Mouse (Mus musculus) hindbrain, embryonic 12.5 days (tissue): Measurements from ENCODE around the gene Arcn1. TPM values are rescaled to one million over a fixed set of nuclear protein-coding genes. Genes with fewer than 3 reads are reported as not detected.

Experiments
- ATAC-seq: fragments of 200-750 bp; cut with Nextera tagmentation; 2 replicates; pipeline ENCODE4 v1.8.0; 2017; ENCODE audit warnings: moderate TSS enrichment; ENCODE audit not compliant: low FRiP score
- H3K27ac ChIP-seq: fragments of 300-500 bp; sonication (generic); 2 replicates; pipeline ENCODE4 v1.5.1; 2016; ENCODE audit warnings: mild to moderate bottlenecking
- H3K27me3 ChIP-seq: fragments of 300-500 bp; sonication (generic); 2 replicates; pipeline ENCODE4 v1.6.1; 2016; ENCODE audit warnings: mild to moderate bottlenecking
- H3K36me3 ChIP-seq: fragments of 300-500 bp; sonication (generic); 2 replicates; pipeline ENCODE4 v1.6.1; 2016; ENCODE audit warnings: mild to moderate bottlenecking
- H3K4me1 ChIP-seq: fragments of 300-500 bp; sonication (generic); 2 replicates; pipeline ENCODE4 v1.6.1; 2016
- H3K4me2 ChIP-seq: fragments of 300-500 bp; sonication (generic); replicated peaks from 2 replicates; pipeline ENCODE4 v1.6.1; 2016; ENCODE audit warnings: mild to moderate bottlenecking
- H3K4me3 ChIP-seq: fragments of 300-500 bp; sonication (generic); 2 replicates; pipeline ENCODE4 v1.5.1; 2016; ENCODE audit warnings: mild to moderate bottlenecking
- H3K9ac ChIP-seq: fragments of 300-500 bp; sonication (generic); 2 replicates; pipeline ENCODE4 v1.6.1; 2016; ENCODE audit warnings: mild to moderate bottlenecking, moderate library complexity
- H3K9me3 ChIP-seq: fragments of 300-500 bp; sonication (generic); replicated peaks from 2 replicates; pipeline ENCODE4 v1.6.1; 2016; ENCODE audit warnings: mild to moderate bottlenecking
- whole genome bisulfite sequencing: fragments of 180-500 bp; shearing (Covaris S2); methylation state at CpG from one replicate; pipeline ENCODE4 v1.1.7; 2016; 5-methylcytosine and 5-hydroxymethylcytosine counted together
- polyA plus RNA-seq: library from polyadenylated mRNA; unstranded; fragments of >200 nt; fragmentation: Nextera tagmentation; extraction: Ambion mirVana; gene quantifications from 2 replicates; pipeline ENCODE4 v1.2.1, GENCODE M21; 2016

The Arcn1 gene
- polyA plus RNA-seq, 1 experiment from 2014 or later = 179 TPM

DNA sequence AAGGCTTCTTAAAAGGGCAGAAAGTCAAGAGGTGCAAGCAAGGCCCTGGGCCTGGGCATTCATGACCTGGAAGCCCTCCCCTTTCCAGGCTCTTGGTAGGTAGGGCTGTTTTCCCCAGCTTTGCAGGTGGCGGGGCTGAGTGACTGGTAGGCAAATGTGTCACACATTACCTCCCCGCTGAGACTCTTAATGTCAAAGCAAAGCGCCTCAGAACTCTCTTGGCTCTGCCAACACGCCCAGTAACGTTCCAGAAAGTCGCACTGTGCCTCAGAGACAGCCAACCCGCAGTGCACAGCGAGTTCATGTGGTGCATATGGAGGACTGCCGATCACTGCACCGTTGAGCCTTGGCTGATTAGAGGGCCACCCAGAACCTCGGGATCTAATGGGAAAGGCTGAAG, 74.6 kb downstream of the Arcn1 start:
- ATAC-seq = no peak
- Histone ChIP-seq H3K36me3 (peaks cover 90% of the 10 kb centered on the region), H3K9ac (no peak overlapping the region), H3K9me3 (no peaks in the 10 kb centered on the region), H3K4me1 (no peaks in the 10 kb centered on the region), H3K4me3 (no peak overlapping the region), H3K4me2 (no peak overlapping the region), H3K27me3 (no peaks in the 10 kb centered on the region), H3K27ac (no peak overlapping the region)
- 83% methylated on average over 11 of the region's 11 CpGs for WGBS

DNA sequence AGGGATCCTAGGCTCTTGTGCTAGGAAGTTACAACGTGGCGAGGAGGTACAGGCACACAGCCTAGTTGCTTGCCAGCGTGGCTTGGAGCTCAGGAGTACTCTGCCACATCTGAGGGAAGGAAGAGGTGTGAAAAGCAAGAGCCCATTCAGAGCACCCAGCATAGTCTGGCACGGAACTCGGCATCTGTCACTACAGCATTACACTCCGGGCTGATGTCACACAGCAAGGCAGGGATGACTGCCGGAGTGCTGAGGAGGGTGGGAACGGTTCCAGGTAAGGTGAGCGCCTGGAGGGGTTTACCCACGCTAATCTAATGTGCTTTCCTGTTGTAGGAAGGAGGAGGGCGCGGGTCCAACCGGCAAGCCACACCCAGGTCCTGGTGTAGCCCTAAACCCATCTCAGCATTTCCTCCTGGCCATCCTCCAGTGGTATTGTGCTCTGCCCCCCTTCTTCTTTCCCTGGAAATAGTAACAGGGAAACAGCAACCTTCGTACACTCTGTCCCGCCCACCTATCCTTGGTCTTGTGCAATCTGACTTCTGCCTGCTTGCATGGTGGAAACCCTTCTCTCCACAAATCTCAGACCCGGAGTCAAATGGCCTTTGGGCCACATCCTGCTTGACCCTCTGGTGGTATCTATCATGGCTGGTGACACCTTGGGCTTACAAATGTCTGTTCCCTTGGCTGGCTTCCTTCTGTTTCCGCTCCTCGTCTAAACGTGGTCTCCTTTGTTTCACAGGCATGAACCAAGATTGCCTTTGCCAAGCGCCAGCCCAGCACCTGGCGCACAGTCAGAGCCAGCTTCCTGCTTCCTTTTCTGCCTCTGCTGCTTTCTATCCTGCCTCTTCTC, 75.7 kb downstream of the Arcn1 start:
- H3K9ac ChIP-seq = no peak overlapping the region
- ATAC-seq = no peak
- no peak overlapping the region for H3K27ac ChIP-seq

More for the DNA sequence above, 75.7 kb downstream of the Arcn1 start:
- Histone ChIP-seq H3K4me3 (no peak overlapping the region), H3K27me3 (no peaks in the 10 kb centered on the region), H3K4me1 (peaks cover 7% of the 10 kb centered on the region), H3K36me3 (peaks cover 87% of the 10 kb centered on the region), H3K4me2 (no peak overlapping the region), H3K9me3 (no peaks in the 10 kb centered on the region)
- WGBS = 84% methylated on average over 21 of the region's 21 CpGs

Other genes with a start within 250 kb of the Arcn1 start
- not detected in 2 replicates for gene Cxcr5, start 206.0 kb downstream of the Arcn1 start, polyA plus RNA-seq
- 25.9 and 26.8 TPM in 2 replicates for gene Ddx6, start 163.0 kb downstream of the Arcn1 start, polyA plus RNA-seq
- not detected in 2 replicates for gene Treh, start 94.6 kb downstream of the Arcn1 start, polyA plus RNA-seq
- gene Phldb1, start 32.6 kb downstream of the Arcn1 start, polyA plus RNA-seq = 70.8 and 74.1 TPM in 2 replicates
- 153 and 161 TPM in 2 replicates for gene Ift46, start 63 bp upstream of the Arcn1 start, polyA plus RNA-seq
- gene Tmem25, start 31.5 kb upstream of the Arcn1 start, polyA plus RNA-seq = 5.8 and 6.6 TPM in 2 replicates
- gene Ttc36, start 35.2 kb upstream of the Arcn1 start, polyA plus RNA-seq = not detected in 2 replicates
- gene Kmt2a, start 113.5 kb upstream of the Arcn1 start, polyA plus RNA-seq = 29.5 and 33.2 TPM in 2 replicates
- 489 and 578 TPM in 2 replicates for gene Atp5l, start 152.9 kb upstream of the Arcn1 start, polyA plus RNA-seq
- gene Ube4a, start 197.8 kb upstream of the Arcn1 start, polyA plus RNA-seq = 36.0 and 40.4 TPM in 2 replicates
- gene Cd3g, start 212.6 kb upstream of the Arcn1 start, polyA plus RNA-seq = not detected in 2 replicates
- gene Cd3d, start 213.9 kb upstream of the Arcn1 start, polyA plus RNA-seq = not detected in 2 replicates
- 0.22 TPM in 1 of 2 replicates, not detected in the other for gene Cd3e, start 241.8 kb upstream of the Arcn1 start, polyA plus RNA-seq